8 mouse cellular contexts compared by ENCODE assay signal in genomic region chr1:19849918-19850317, GRCm38 (mm10).
A peak's percentile ranks its signal among the peaks of the same experiment; 100 is the strongest.
DNase-seq lines count a peak whose midpoint lies in the region; ATAC-seq and TF ChIP-seq lines count a peak whose summit lies in the region.

No protein-coding gene starts in this region.

- TF ChIP-seq CTCF in lung, embryonic 14.5 days (IDR thresholded peaks at IDR 0.05; ENCODE audit: low read depth): no peak

- H3K27me3 ChIP-seq in lung, embryonic 14.5 days (ENCODE audit: insufficient read depth, low read length): no peaks in the 10 kb centered on the region
- H3K27me3 ChIP-seq in heart, embryonic 12.5 days (replicated peaks): no peaks in the 10 kb centered on the region

- no peak overlapping the region for H3K4me2 ChIP-seq in lung, embryonic 14.5 days
- no peak overlapping the region for H3K4me2 ChIP-seq in heart, embryonic 12.5 days

- H3K9me3 ChIP-seq in lung, embryonic 14.5 days (ENCODE audit: low read depth, low read length): no peaks in the 10 kb centered on the region
- H3K9me3 ChIP-seq in heart, embryonic 12.5 days (replicated peaks): no peaks in the 10 kb centered on the region; the same call in 1 of the 2 replicates

- no peaks in the 10 kb centered on the region for H3K36me3 ChIP-seq in lung, embryonic 14.5 days (ENCODE audit: insufficient read depth)
- H3K36me3 ChIP-seq in heart, embryonic 12.5 days: no peaks in the 10 kb centered on the region

- no peak overlapping the region for H3K27ac ChIP-seq in lung, embryonic 14.5 days (ENCODE audit: low read depth)
- no peak overlapping the region for H3K27ac ChIP-seq in heart, embryonic 12.5 days (ENCODE audit: poor library complexity, severe bottlenecking)

- H3K4me3 ChIP-seq in lung, embryonic 14.5 days (ENCODE audit: low read depth, low read length): no peak overlapping the region
- no peak overlapping the region for H3K4me3 ChIP-seq in heart, embryonic 12.5 days

- no peak overlapping the region for H3K9ac ChIP-seq in lung, embryonic 14.5 days
- H3K9ac ChIP-seq in heart, embryonic 12.5 days: no peak overlapping the region

- H3K4me1 ChIP-seq in lung, embryonic 14.5 days (ENCODE audit: insufficient read depth): no peaks in the 10 kb centered on the region
- peaks cover 5% of the 10 kb centered on the region; the same call in 1 of the 2 replicates for H3K4me1 ChIP-seq in heart, embryonic 12.5 days (replicated peaks)

- peak; percentile 3 to 8 for DNase-seq in cerebellum, postnatal 36 days
- no peak for DNase-seq in cerebellum, adult 11-12 months
- peak; percentile 56 for DNase-seq in lung, embryonic 14.5 days
- no peak for DNase-seq in lung, postnatal 25 days (ENCODE audit: low spot score)
- peak; percentile 26 for DNase-seq in lung, postnatal 36 days
- no peak for DNase-seq in spleen, adult 12 weeks (ENCODE audit: low spot score)
- DNase-seq in kidney, adult 11 months: no peak

- peak; percentile 49; the same call in 1 of the 2 replicates for ATAC-seq in lung, embryonic 14.5 days (ENCODE audit: insufficient read depth)
- peak; percentile 63 for ATAC-seq in heart, embryonic 12.5 days (ENCODE audit: insufficient number of reproducible peaks, low FRiP score)

- 58% methylated on average over 3 of the region's 3 CpGs for WGBS in lung, embryonic 14.5 days
- 44% methylated on average over 3 of the region's 3 CpGs for WGBS in heart, embryonic 12.5 days

Comparison
In these comparisons a context has a peak if more than half of its experiments do, and no peak if none do; other contexts are left out.
1. DNase-seq: peak in cerebellum, postnatal 36 days (2 of 2), lung, embryonic 14.5 days (single experiment) and lung, postnatal 36 days (single experiment); none in cerebellum, adult 11-12 months (single experiment), lung, postnatal 25 days (single experiment), spleen, adult 12 weeks (single experiment) and kidney, adult 11 months (single experiment).